Mouse (Mus musculus) embryonic facial prominence, embryonic 10.5 days (tissue): Measurements from ENCODE around the gene Diaph2. TPM values are rescaled to one million over a fixed set of nuclear protein-coding genes. Genes with fewer than 3 reads are reported as not detected.

ENCODE experiments used
- DNase-seq: peaks from one replicate; pipeline ENCODE4 v3.0.0-alpha.2; 2017; ENCODE audit warnings: low spot score
- H3K27ac ChIP-seq: fragments of 300-500 bp; sonication (generic); replicated peaks from 2 replicates; pipeline ENCODE4 v1.5.1; 2016; ENCODE audit warnings: mild to moderate bottlenecking
- H3K27me3 ChIP-seq: fragments of 300-500 bp; sonication (generic); replicated peaks from 2 replicates; pipeline ENCODE4 v1.6.1; 2016; ENCODE audit warnings: low read depth, mild to moderate bottlenecking; ENCODE audit not compliant: poor library complexity, severe bottlenecking
- H3K36me3 ChIP-seq: fragments of 300-500 bp; sonication (generic); replicated peaks from 2 replicates; pipeline ENCODE4 v1.6.1; 2016; ENCODE audit warnings: mild to moderate bottlenecking, moderate library complexity
- H3K4me1 ChIP-seq: fragments of 300-500 bp; sonication (generic); 2 replicates; pipeline ENCODE4 v1.6.1; 2016
- H3K4me3 ChIP-seq: fragments of 300-500 bp; sonication (generic); 2 replicates; pipeline ENCODE4 v1.5.1; 2016; ENCODE audit warnings: mild to moderate bottlenecking, moderate library complexity
- H3K9me3 ChIP-seq: fragments of 300-500 bp; sonication (generic); 2 replicates; pipeline ENCODE4 v1.6.1; 2016; ENCODE audit warnings: mild to moderate bottlenecking
- WGBS: fragments of 180-500 bp; shearing (Covaris S2); methylation state at CpG from one replicate; pipeline ENCODE4 v1.1.7; 2016; 5-methylcytosine and 5-hydroxymethylcytosine counted together
- polyA plus RNA-seq: library from polyadenylated mRNA; unstranded; fragments of >200 nt; fragmentation: Nextera tagmentation; extraction: Ambion mirVana; gene quantifications from 2 replicates; pipeline ENCODE4 v1.2.1, GENCODE M21; 2016

The Diaph2 gene
- polyA plus RNA-seq, 1 experiment from 2014 or later = 3.8 TPM

DNA sequence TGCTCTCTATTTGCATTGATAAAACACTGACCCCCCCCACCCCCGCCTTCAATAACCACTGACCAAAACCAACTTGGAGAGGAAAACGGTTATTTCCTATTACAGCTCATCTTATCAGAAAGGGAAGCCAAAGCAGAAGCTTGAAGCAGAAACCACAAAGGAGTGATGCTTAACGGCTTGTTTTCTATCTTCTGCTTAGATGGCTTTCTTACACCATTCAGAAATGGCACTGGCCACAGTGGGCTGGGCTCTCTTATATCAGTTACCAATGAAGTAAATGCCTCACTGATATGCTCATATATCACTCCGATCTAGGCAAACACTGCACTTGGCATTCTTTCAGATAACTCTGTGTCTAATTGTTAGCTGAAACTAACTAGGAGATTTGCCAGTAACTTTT lies 463.2 kb downstream of the Diaph2 start:
- H3K4me3 ChIP-seq = no peak overlapping the region
- DNase-seq = no peak
- no peak overlapping the region for H3K27ac ChIP-seq
- no peaks in the 10 kb centered on the region for H3K9me3 ChIP-seq
- no peaks in the 10 kb centered on the region for H3K27me3 ChIP-seq
- no peaks in the 10 kb centered on the region for H3K4me1 ChIP-seq
- WGBS = 84% methylated on average over 4 of the region's 4 CpGs
- no peaks in the 10 kb centered on the region for H3K36me3 ChIP-seq

GRCm38 (mm10) chrX:130230045-130230444 lies 480.5 kb downstream of the Diaph2 start:
- no peak overlapping the region for H3K4me3 ChIP-seq
- H3K4me1 ChIP-seq = no peaks in the 10 kb centered on the region
- 92% methylated on average over 1 of the region's 1 CpGs for WGBS
- H3K27me3 ChIP-seq = no peaks in the 10 kb centered on the region
- DNase-seq = no peak
- no peak overlapping the region for H3K27ac ChIP-seq
- H3K36me3 ChIP-seq = no peaks in the 10 kb centered on the region
- H3K9me3 ChIP-seq = no peaks in the 10 kb centered on the region

- Histone ChIP-seq H3K9me3 (no peaks in the 10 kb centered on the region), H3K27ac (no peak overlapping the region), H3K4me1 (no peaks in the 10 kb centered on the region), H3K27me3 (no peaks in the 10 kb centered on the region), H3K4me3 (no peak overlapping the region), H3K36me3 (no peaks in the 10 kb centered on the region)
- no peak for DNase-seq
- WGBS = 81% methylated on average over 1 of the region's 1 CpGs
Measured at GRCm38 (mm10) chrX:130235167-130235566, 485.6 kb downstream of the Diaph2 start.

GRCm38 (mm10) chrX:130246652-130247051 lies 497.1 kb downstream of the Diaph2 start:
- no peak for DNase-seq
- Histone ChIP-seq H3K4me1 (no peaks in the 10 kb centered on the region), H3K36me3 (no peaks in the 10 kb centered on the region), H3K27me3 (no peaks in the 10 kb centered on the region), H3K9me3 (no peaks in the 10 kb centered on the region), H3K4me3 (no peak overlapping the region), H3K27ac (no peak overlapping the region)
- WGBS = 76% methylated on average over 1 of the region's 1 CpGs

DNA sequence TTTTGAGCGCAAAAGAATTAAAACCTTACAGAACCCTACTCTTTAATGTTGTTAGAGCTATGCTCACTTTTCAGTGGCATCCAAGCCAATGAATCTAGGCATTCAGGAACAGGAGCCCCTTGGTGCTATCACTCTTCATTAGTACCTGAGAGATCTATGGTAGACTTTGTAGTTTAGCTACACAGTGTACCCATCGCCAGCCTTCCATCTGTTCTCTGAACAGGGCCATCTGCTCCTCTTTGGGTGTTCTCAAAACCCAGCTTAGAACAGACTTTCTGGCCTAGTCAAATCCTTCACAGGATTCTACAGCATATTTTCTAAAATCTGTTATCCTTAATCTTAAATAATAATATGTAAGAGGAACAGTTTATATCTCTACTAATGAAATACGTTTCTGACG lies 504.1 kb downstream of the Diaph2 start:
- no peaks in the 10 kb centered on the region for H3K9me3 ChIP-seq
- WGBS = 87% methylated on average over 4 of the region's 4 CpGs
- DNase-seq = no peak
- H3K27me3 ChIP-seq = no peaks in the 10 kb centered on the region
- H3K4me3 ChIP-seq = no peak overlapping the region
- H3K27ac ChIP-seq = no peak overlapping the region
- H3K36me3 ChIP-seq = no peaks in the 10 kb centered on the region
- no peaks in the 10 kb centered on the region for H3K4me1 ChIP-seq

DNA sequence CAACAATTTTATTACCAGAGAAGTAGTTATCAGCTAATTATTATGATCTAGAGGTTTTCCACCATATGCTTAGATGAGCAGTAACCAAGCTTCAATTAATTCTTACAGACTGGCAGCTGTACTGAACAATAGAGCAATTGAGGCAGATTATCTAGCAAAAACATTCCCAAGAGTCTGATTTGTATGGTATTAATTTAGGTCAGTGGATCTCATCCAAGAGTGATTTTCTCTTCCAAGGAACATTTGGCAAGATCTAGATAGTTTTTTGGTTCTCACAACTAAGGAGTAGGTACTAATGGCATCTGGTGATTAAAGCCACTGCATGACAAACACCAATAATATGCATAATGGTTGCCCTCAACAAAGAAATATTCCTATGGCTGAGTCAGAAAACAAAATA lies 516.2 kb downstream of the Diaph2 start:
- no peak overlapping the region for H3K27ac ChIP-seq
- no peak for DNase-seq

DNA sequence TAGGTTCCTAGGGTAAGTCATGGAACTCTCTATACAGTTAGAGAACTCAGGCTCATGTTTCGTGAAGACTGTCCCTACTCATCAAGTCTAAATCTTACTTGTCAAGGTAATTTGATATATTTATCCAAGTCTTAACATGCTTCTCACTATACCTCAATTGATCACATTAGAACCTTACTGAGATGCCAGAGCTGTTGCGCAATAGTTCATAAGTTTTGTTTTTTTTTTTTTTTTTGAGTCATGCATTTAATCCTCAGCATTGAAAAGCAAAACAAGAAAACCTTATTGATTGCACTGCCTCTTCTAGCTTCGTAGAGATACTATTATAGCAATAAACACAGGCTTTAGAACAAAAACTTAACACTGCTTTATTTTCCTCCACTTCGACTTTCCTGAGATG lies 529.6 kb downstream of the Diaph2 start:
- WGBS = 87% methylated on average over 4 of the region's 4 CpGs
- Histone ChIP-seq H3K4me3 (no peak overlapping the region), H3K36me3 (no peaks in the 10 kb centered on the region), H3K9me3 (no peaks in the 10 kb centered on the region), H3K27ac (no peak overlapping the region), H3K27me3 (no peaks in the 10 kb centered on the region), H3K4me1 (no peaks in the 10 kb centered on the region)
- no peak for DNase-seq

More for the DNA sequence above, 516.2 kb downstream of the Diaph2 start:
- Histone ChIP-seq H3K36me3 (no peaks in the 10 kb centered on the region), H3K9me3 (no peaks in the 10 kb centered on the region), H3K4me3 (no peak overlapping the region), H3K27me3 (no peaks in the 10 kb centered on the region; the same call in 1 of the 2 replicates), H3K4me1 (no peaks in the 10 kb centered on the region)

GRCm38 (mm10) chrX:130281484-130281883 lies 531.9 kb downstream of the Diaph2 start:
- 79% methylated on average over 2 of the region's 2 CpGs for WGBS
- DNase-seq = no peak
- Histone ChIP-seq H3K4me3 (no peak overlapping the region), H3K4me1 (no peaks in the 10 kb centered on the region), H3K9me3 (no peaks in the 10 kb centered on the region), H3K27me3 (no peaks in the 10 kb centered on the region), H3K27ac (no peak overlapping the region), H3K36me3 (no peaks in the 10 kb centered on the region)

DNA sequence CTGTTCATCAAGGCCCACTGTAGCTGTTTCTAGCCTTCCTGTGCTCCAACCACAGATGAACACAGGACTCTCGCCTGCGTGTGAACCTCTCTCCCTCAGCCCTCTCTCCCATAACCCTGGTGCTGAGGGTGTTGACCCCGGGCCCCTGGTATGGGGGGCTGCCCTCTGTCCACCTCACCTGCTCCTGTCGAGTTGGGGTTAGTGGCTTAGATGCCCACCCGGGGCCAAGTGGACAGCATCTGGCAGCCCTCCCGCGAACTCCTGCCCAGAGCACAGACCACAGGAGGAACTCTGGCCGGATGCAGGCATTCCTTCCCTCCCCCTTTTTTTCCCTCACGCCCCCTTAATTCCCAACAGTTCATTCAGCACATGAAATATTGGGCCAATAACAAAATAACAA lies 537.5 kb downstream of the Diaph2 start:
- WGBS = 85% methylated on average over 9 of the region's 9 CpGs
- H3K4me3 ChIP-seq = no peak overlapping the region
- no peaks in the 10 kb centered on the region for H3K4me1 ChIP-seq
- H3K36me3 ChIP-seq = no peaks in the 10 kb centered on the region
- H3K27ac ChIP-seq = no peak overlapping the region
- no peaks in the 10 kb centered on the region for H3K9me3 ChIP-seq
- H3K27me3 ChIP-seq = no peaks in the 10 kb centered on the region
- DNase-seq = no peak

DNA sequence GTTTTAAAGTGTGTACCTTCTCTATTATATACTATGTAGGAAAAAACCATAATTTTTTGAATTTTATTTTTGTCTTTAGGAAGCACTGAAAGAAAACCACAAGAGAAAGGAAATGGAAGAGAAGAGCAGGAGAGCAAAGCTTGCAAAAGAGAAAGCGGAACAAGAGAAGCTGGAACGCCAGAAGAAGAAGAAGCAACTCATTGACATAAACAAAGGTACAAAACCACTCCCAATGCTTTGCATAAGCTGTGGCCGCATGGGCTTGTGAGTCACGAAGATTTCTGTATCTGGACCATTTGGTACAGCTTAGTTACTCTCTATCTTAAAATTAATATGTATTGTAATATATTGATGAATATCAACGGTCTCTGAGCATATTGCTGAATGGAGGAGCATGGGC lies 540.2 kb downstream of the Diaph2 start:
- 86% methylated on average over 5 of the region's 5 CpGs for WGBS
- Histone ChIP-seq H3K4me3 (no peak overlapping the region), H3K36me3 (no peaks in the 10 kb centered on the region), H3K4me1 (no peaks in the 10 kb centered on the region), H3K27me3 (no peaks in the 10 kb centered on the region), H3K9me3 (no peaks in the 10 kb centered on the region), H3K27ac (no peak overlapping the region)
- DNase-seq = no peak

- Histone ChIP-seq H3K27ac (no peak overlapping the region), H3K36me3 (no peaks in the 10 kb centered on the region), H3K9me3 (no peaks in the 10 kb centered on the region), H3K27me3 (no peaks in the 10 kb centered on the region; the same call in 1 of the 2 replicates), H3K4me1 (no peaks in the 10 kb centered on the region), H3K4me3 (no peak overlapping the region)
- DNase-seq = no peak
Measured at GRCm38 (mm10) chrX:130350808-130351435, 601.4 kb downstream of the Diaph2 start.

- no peak overlapping the region for H3K27ac ChIP-seq
- DNase-seq = no peak
- no peaks in the 10 kb centered on the region for H3K9me3 ChIP-seq
- no peaks in the 10 kb centered on the region for H3K4me1 ChIP-seq
- no peak overlapping the region for H3K4me3 ChIP-seq
- H3K36me3 ChIP-seq = no peaks in the 10 kb centered on the region
- WGBS = 68% methylated on average over 7 of the region's 7 CpGs
- no peaks in the 10 kb centered on the region; the same call in 1 of the 2 replicates for H3K27me3 ChIP-seq
Measured at GRCm38 (mm10) chrX:130351480-130351879, 601.9 kb downstream of the Diaph2 start.

DNA sequence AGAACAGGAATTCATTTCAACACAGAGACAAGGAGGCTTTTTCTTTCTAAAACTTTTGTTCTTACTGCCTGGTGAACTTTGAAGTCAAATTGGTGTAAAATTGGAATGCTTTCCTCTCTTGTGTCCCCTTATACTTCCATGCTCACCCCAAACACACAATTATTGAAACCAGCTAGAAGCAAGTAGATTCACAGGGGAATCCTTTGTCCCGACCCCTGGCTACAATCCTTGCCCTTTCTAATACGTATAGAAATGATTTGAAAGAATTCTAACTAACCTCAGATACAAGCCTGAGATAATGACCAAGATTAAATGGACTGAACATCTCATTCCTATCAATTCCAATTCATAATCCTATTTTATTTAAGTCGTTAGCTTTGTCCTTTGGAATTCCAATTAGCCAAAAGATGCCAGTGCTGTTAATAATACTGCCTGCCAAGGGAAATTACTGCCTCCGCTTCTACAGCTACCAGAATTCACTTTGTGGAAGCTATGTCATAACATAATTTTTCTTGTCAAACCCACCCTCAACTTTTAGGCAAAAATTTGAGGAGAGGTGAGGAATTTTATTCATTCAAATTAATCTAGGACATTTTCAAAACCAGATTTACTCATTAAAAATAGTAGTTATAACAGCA lies 644.1 kb downstream of the Diaph2 start:
- Histone ChIP-seq H3K27me3 (no peaks in the 10 kb centered on the region), H3K4me1 (no peaks in the 10 kb centered on the region), H3K9me3 (no peaks in the 10 kb centered on the region), H3K36me3 (no peaks in the 10 kb centered on the region), H3K4me3 (no peak overlapping the region), H3K27ac (no peak overlapping the region)
- 48% methylated on average over 4 of the region's 4 CpGs for WGBS
- DNase-seq = no peak
